Mouse (Mus musculus) liver, embryonic 14.5 days (tissue): Measurements from ENCODE around the gene Spin4.
A peak's percentile ranks its signal among the peaks of the same experiment; 100 is the strongest.

Source experiments
- CTCF ChIP-seq: IDR thresholded peaks from 2 replicates; pipeline ENCODE4 v1.5.1; 2016; ENCODE audit warnings: antibody characterized with exemption, low read depth, control low read depth
- EP300 ChIP-seq: IDR thresholded peaks from 2 replicates; pipeline ENCODE4 v1.6.1; 2016; ENCODE audit warnings: antibody characterized with exemption, low read depth

- TF ChIP-seq CTCF = peak; percentile 46; the same call in 1 of the 2 replicates
- TF ChIP-seq EP300 = no peak
Observed at GRCm38 (mm10) chrX:95012033-95012432, 14.4 kb downstream of the Spin4 start.
